Mouse (Mus musculus): ENCODE data around the gene Sigmar1. TPM values are rescaled to one million over a fixed set of nuclear protein-coding genes. Genes with fewer than 3 reads are reported as not detected.
"Not testable (repeated sequence)": the region's sequence is repeated elsewhere in the genome, so short reads cannot be mapped to it uniquely, and the experiment has no call there.

Gene Sigmar1
- polyA plus RNA-seq (2015; fragmentation: Nextera tagmentation; extraction: Ambion mirVana) = 73.2 and 77.7 TPM in 2 replicates

GRCm38 (mm10) chr4:41755338-41756305 lies at the start of gene Sigmar1:
TSS of gene Sigmar1 (minus strand) at chr4:41756157.
- peak within 1 kb of the TSS; percentile 61 for H3K4me3 ChIP-seq (ENCODE audit: low read depth, low read length)
- H3K9ac ChIP-seq (replicated peaks) = peak within 1 kb of the TSS; percentile 78
- TF ChIP-seq EP300 (IDR thresholded peaks at IDR 0.05; ENCODE audit: low read depth) (no peak; the same call in 1 of the 2 replicates), CTCF (IDR thresholded peaks at IDR 0.05; ENCODE audit: low read depth) (peak; percentile 90)
- H3K27me3 ChIP-seq (ENCODE audit: insufficient read depth, low read length) = no peaks in the 10 kb centered on the region
- peak within 1 kb of the TSS; percentile 82 for H3K4me2 ChIP-seq (ENCODE audit: low read depth, low read length)
- H3K36me3 ChIP-seq (replicated peaks; ENCODE audit: insufficient read depth, low read length) = peaks cover 12% of the 10 kb centered on the region
- WGBS (ENCODE audit: insufficient replicate concordance) = under 1% methylated on average over 56 of the region's 57 CpGs
- peak within 1 kb of the TSS; percentile 94 for H3K27ac ChIP-seq (ENCODE audit: low read depth)
- H3K9me3 ChIP-seq (ENCODE audit: low read length) = no peaks in the 10 kb centered on the region
- peaks cover 21% of the 10 kb centered on the region for H3K4me1 ChIP-seq (ENCODE audit: insufficient read depth)
- DNase-seq (peak; percentile 92), ATAC-seq (peak; percentile 75)

DNA sequence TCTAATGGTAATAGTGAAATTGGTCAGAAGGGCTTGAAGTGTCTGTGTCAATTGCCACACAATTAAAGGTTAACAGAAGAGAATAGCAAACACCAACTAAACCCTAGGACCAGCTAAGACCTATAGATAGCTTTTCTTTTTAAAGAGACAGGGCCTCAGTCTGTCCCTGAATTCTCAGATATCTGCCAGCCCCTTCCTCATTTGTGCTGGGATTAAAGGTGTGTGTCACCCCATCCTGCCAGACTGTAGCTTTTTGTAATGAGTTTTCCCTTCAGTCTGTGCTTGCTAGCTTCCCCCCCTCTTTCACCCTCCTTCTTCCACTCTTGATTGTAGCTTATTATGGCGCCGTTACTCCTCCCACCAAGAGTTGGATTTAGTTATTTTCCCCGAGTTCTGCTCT lies 27.2 kb upstream of the Sigmar1 start:
- H3K9me3 ChIP-seq (ENCODE audit: low read length); H3K4me1 ChIP-seq (ENCODE audit: insufficient read depth); H3K27me3 ChIP-seq (ENCODE audit: insufficient read depth, low read length); H3K4me3 ChIP-seq (ENCODE audit: low read depth, low read length); H3K36me3 ChIP-seq (replicated peaks; ENCODE audit: insufficient read depth, low read length); H3K4me2 ChIP-seq (ENCODE audit: low read depth, low read length); DNase-seq; H3K27ac ChIP-seq (ENCODE audit: low read depth); ATAC-seq; H3K9ac ChIP-seq (replicated peaks): not testable (repeated sequence)
- WGBS (ENCODE audit: insufficient replicate concordance) = 54% methylated on average over 2 of the region's 3 CpGs

GRCm38 (mm10) chr4:41782711-41783110 lies 26.8 kb upstream of the Sigmar1 start:
- WGBS (ENCODE audit: insufficient replicate concordance) = 47% methylated on average over 4 of the region's 4 CpGs

GRCm38 (mm10) chr4:41781748-41782485 lies 26.0 kb upstream of the Sigmar1 start:
- not testable (repeated sequence) for H3K9ac ChIP-seq (replicated peaks); H3K27me3 ChIP-seq (ENCODE audit: insufficient read depth, low read length); H3K36me3 ChIP-seq (replicated peaks; ENCODE audit: insufficient read depth, low read length); H3K27ac ChIP-seq (ENCODE audit: low read depth); H3K9me3 ChIP-seq (ENCODE audit: low read length); H3K4me1 ChIP-seq (ENCODE audit: insufficient read depth); ATAC-seq; H3K4me3 ChIP-seq (ENCODE audit: low read depth, low read length); DNase-seq; H3K4me2 ChIP-seq (ENCODE audit: low read depth, low read length)
- 28% methylated on average over 14 of the region's 21 CpGs for WGBS (ENCODE audit: insufficient replicate concordance)

More at GRCm38 (mm10) chr4:41782711-41783110, 26.8 kb upstream of the Sigmar1 start:
- not testable (repeated sequence) for H3K27me3 ChIP-seq (ENCODE audit: insufficient read depth, low read length); H3K9ac ChIP-seq (replicated peaks); H3K4me1 ChIP-seq (ENCODE audit: insufficient read depth); H3K4me2 ChIP-seq (ENCODE audit: low read depth, low read length); H3K9me3 ChIP-seq (ENCODE audit: low read length); ATAC-seq; H3K36me3 ChIP-seq (replicated peaks; ENCODE audit: insufficient read depth, low read length); H3K4me3 ChIP-seq (ENCODE audit: low read depth, low read length); H3K27ac ChIP-seq (ENCODE audit: low read depth); DNase-seq

DNA sequence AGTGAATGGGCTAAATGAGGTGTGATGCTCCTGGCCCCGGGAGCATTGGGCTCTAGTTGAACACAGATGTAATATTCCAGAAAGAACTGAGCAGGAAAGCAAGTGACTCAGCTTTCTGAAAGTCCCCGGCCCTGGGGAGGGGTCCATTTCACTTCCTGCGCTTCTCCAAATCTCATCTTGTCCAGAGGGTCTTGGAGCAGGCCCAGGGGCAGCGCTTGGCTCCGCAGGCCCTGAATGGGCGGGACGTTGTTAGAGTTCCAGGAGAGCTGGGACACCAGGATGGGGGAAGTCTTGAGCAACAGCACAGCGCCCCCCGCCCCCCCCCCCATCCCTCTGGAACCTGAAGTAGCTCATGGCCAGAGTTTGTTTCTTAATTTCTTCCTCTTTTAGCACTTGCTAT lies 25.3 kb upstream of the Sigmar1 start:
- H3K4me3 ChIP-seq (ENCODE audit: low read depth, low read length); ATAC-seq; H3K4me1 ChIP-seq (ENCODE audit: insufficient read depth); H3K27me3 ChIP-seq (ENCODE audit: insufficient read depth, low read length); H3K27ac ChIP-seq (ENCODE audit: low read depth); DNase-seq; H3K36me3 ChIP-seq (replicated peaks; ENCODE audit: insufficient read depth, low read length); H3K9me3 ChIP-seq (ENCODE audit: low read length); H3K9ac ChIP-seq (replicated peaks); H3K4me2 ChIP-seq (ENCODE audit: low read depth, low read length): not testable (repeated sequence)
- WGBS (ENCODE audit: insufficient replicate concordance) = 24% methylated on average over 6 of the region's 9 CpGs

GRCm38 (mm10) chr4:41775840-41776239 lies 19.9 kb upstream of the Sigmar1 start:
- ATAC-seq; H3K36me3 ChIP-seq (replicated peaks; ENCODE audit: insufficient read depth, low read length); H3K9me3 ChIP-seq (ENCODE audit: low read length); H3K4me1 ChIP-seq (ENCODE audit: insufficient read depth); H3K9ac ChIP-seq (replicated peaks); DNase-seq; H3K27me3 ChIP-seq (ENCODE audit: insufficient read depth, low read length); H3K27ac ChIP-seq (ENCODE audit: low read depth); H3K4me3 ChIP-seq (ENCODE audit: low read depth, low read length); H3K4me2 ChIP-seq (ENCODE audit: low read depth, low read length): not testable (repeated sequence)
- WGBS (ENCODE audit: insufficient replicate concordance) = 77% methylated on average over 1 of the region's 1 CpGs

DNA sequence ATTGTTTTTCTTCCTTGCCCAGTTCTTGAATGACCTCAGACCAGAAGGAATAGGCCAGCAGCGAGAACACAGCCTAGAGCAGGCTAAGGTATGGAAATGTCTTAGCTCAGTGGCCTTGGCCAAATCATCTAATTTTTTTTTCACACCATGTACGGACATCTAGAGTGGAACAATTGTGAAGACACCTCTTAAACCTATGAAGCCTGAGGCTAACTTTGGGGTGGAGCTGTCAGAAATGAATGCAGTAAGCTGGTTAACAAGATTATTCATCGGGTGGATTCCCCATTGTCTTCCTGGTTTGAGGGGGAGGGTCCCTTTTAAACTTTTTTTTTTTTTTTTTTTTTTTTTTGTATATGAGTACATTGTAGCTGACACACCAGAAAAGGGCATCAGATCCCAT lies 18.5 kb upstream of the Sigmar1 start:
- not testable (repeated sequence) for H3K4me1 ChIP-seq (ENCODE audit: insufficient read depth); H3K27me3 ChIP-seq (ENCODE audit: insufficient read depth, low read length); DNase-seq; H3K9me3 ChIP-seq (ENCODE audit: low read length); H3K36me3 ChIP-seq (replicated peaks; ENCODE audit: insufficient read depth, low read length); H3K27ac ChIP-seq (ENCODE audit: low read depth); ATAC-seq; H3K9ac ChIP-seq (replicated peaks)
- Histone ChIP-seq H3K4me2 (ENCODE audit: low read depth, low read length) (peak overlapping the region; percentile 47; the same call in 1 of the 2 replicates), H3K4me3 (ENCODE audit: low read depth, low read length) (peak overlapping the region; percentile 40; the same call in 1 of the 2 replicates)
- WGBS (ENCODE audit: insufficient replicate concordance) = 79% methylated on average over 3 of the region's 3 CpGs

- ATAC-seq = not testable (repeated sequence)
- peak; percentile 84 for DNase-seq
- WGBS (ENCODE audit: insufficient replicate concordance) = 5% methylated on average over 12 of the region's 14 CpGs
Measured at GRCm38 (mm10) chr4:41774002-41774401, 18.0 kb upstream of the Sigmar1 start, which contains the start of gene Ccl27a. TSS of gene Ccl27a (minus strand) at chr4:41774247.

DNA sequence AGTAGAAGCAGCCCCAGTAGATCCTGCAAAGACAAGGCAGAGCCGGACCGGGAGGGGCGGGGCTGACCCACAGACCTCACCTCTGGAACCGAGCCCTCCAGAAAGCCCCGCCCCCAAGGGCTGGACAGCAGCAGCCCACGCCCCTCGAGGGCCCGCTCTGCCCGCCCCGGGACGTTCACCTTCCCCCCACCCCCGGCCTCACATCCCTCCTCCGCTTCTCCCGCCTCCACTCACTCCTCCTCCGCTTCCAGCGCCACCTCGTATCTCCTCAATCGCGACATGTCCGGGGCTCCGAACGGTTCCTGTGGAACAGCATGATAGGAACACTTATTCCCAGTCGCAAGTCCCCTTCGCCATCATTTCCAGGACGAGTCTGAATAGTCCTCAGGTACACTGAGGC lies 17.5 kb upstream of the Sigmar1 start:
- 2% methylated on average over 9 of the region's 25 CpGs for WGBS (ENCODE audit: insufficient replicate concordance)
- peak overlapping the region; percentile 40 for H3K4me3 ChIP-seq (ENCODE audit: low read depth, low read length)
- not testable (repeated sequence) for ATAC-seq; H3K27me3 ChIP-seq (ENCODE audit: insufficient read depth, low read length); H3K9me3 ChIP-seq (ENCODE audit: low read length); H3K9ac ChIP-seq (replicated peaks); H3K4me1 ChIP-seq (ENCODE audit: insufficient read depth); H3K36me3 ChIP-seq (replicated peaks; ENCODE audit: insufficient read depth, low read length)
- DNase-seq = peak; percentile 70
- H3K27ac ChIP-seq (ENCODE audit: low read depth) = peak overlapping the region; percentile 52; the same call in 1 of the 2 replicates
- H3K4me2 ChIP-seq (ENCODE audit: low read depth, low read length) = peak overlapping the region; percentile 55; the same call in 1 of the 2 replicates

More at GRCm38 (mm10) chr4:41774002-41774401, 18.0 kb upstream of the Sigmar1 start, which contains the start of gene Ccl27a:
- Histone ChIP-seq H3K27ac (ENCODE audit: low read depth) (peak within 1 kb of the TSS; percentile 52; the same call in 1 of the 2 replicates), H3K4me2 (ENCODE audit: low read depth, low read length) (peak within 1 kb of the TSS; percentile 55), H3K4me3 (ENCODE audit: low read depth, low read length) (peak within 1 kb of the TSS; percentile 40)
- H3K4me1 ChIP-seq (ENCODE audit: insufficient read depth); H3K27me3 ChIP-seq (ENCODE audit: insufficient read depth, low read length); H3K9ac ChIP-seq (replicated peaks); H3K36me3 ChIP-seq (replicated peaks; ENCODE audit: insufficient read depth, low read length); H3K9me3 ChIP-seq (ENCODE audit: low read length): not testable (repeated sequence)
